Mouse (Mus musculus) T-cell, adult 2 months (primary cell): Measurements from ENCODE around the gene Rnf150.

Experiments used
- DNase-seq: peaks from one replicate; pipeline ENCODE4 v3.0.0; 2022; ENCODE audit warnings: low spot score

The Rnf150 gene

DNA sequence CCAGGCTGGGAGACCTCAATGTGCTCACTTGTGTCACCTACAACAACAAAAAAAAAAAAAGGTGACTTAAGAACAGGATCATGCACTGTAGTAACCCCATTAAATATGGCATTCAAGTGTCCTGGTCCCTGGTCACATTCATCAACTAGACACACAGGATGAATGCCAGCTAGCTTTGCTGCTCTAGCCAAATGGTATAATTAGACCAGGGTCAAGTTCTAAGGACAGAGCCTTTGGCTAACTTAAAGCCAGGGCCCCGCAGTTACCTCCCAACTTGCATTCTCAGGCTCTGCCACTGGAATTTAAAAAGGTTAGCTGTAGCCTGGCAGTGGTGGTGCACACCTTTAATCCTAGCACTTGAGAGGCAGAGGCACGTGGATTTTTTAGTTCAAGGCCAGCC lies 165.1 kb downstream of the Rnf150 start:
- DNase-seq: no peak

DNA sequence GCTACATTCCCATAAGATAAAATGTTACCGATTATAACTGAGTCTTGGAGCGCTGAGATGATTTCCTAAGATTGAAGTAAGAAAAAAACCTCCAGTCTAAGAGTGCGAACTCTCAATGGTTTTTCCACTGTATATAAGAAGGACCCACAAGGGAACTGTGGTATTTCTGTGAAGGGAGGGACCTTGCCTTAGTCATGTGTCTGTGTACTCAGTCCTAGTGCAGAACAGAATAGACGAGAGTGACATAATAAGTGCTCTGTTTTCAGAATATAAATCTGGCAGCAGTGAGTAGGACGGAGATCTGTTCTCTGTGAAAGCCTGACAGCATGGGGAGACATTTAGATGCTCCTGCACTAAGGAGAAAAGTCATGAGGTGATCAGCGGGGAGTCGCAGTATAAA lies 169.6 kb downstream of the Rnf150 start:
- no peak for DNase-seq

DNA sequence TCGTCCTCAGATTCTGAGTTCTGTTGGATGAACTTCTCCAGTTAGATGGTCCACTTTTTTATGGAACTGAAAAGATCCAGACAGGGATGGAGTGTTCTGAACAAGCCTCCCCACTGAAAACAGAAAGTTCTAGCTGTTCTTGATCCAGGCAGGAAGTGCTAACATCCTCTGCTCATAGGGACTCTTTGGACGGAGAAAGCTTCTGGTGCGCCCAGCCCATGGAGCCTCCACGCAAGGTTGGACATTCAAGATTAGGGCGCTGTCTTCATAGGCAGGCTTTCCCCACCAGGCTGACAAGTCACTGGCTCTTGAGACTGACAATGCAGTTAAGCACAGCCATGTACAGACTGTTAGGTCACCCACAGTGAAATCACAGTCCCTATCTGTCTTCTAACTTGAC lies 172.0 kb downstream of the Rnf150 start:
- no peak for DNase-seq

GRCm38 (mm10) chr8:83036521-83037166 lies 173.5 kb downstream of the Rnf150 start:
- no peak for DNase-seq

DNA sequence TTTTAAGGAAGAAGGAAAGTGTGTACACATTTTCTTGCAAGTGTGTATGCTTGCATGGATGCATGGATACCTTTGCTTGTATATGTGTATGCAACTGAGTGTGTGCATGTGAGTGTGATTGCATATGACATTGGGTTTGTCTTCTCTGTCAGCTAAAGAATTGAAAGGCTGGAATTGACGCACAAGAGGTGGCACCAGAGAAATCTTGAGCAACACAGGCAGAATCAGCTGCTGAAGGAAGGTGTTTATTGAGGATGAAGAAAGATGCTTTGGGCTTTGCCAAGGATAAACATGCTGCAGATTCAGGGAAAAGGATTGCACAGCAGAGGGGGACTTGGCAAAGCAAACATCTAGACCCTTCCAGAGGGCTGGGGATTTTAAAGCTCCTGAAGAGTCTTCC lies 174.2 kb downstream of the Rnf150 start:
- DNase-seq: no peak

DNA sequence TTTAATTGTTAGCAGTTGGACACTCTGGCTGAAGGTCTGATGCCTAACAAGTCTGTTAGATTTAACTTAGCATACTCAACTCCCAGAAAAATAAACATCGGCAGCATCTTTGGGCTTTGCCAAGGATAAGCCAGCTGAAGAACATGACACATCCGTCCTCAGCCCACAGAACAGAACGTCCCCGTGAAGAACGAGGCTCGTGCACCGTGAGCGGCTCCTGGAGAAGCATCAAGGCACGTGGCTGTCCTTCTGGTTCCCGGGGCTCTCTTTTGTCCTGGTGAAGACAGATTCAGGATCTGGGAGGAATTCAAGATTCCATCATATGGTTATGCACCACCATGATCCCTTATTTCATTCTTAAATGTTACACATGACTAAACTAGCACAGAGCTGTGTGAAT lies 175.4 kb downstream of the Rnf150 start:
- DNase-seq: no peak

- no peak for DNase-seq
Measured at GRCm38 (mm10) chr8:83041440-83041839, 178.3 kb downstream of the Rnf150 start.

DNA sequence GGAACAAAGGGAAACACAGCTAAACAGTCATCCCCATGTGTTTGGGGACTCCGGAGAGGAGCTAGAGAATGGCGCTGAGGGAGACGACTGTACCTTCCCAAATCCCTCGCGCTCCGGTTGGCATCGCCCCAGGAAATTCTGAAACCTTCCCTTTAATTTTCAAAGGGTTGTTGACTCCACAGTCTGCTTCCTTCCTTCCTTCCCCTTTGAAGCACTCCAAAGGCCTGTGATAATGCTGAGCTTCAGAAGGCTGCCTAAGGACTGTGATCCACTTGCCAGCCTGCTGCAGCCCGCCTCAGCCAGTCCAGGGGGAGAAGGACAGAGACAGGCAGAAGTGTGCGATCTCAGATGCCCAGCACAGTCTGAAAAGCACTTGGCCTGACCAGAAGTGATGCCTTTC lies 183.8 kb downstream of the Rnf150 start:
- no peak for DNase-seq

- no peak for DNase-seq
Measured at GRCm38 (mm10) chr8:83048527-83048926, 185.4 kb downstream of the Rnf150 start.

DNA sequence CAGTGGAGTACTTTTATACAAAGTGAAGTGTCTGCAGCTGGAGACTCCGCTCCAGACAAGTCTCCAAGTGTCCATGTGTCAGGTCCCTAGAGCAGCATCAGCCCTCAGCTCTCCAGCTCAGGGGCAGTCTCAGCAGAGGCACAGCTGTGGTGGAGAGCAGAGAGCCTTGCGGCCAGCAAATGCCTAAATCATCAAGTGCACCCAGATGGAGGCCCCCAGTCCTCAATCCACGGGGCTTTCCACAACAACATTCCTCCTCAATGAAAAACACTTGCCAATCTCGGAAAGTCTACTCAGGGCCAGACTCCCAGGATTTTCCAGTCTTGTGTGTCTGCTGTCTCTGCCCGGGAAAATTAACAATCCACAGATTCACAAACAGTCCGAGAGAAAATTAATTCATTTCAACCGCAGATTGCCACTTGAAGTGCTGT lies 186.0 kb downstream of the Rnf150 start:
- no peak for DNase-seq

DNA sequence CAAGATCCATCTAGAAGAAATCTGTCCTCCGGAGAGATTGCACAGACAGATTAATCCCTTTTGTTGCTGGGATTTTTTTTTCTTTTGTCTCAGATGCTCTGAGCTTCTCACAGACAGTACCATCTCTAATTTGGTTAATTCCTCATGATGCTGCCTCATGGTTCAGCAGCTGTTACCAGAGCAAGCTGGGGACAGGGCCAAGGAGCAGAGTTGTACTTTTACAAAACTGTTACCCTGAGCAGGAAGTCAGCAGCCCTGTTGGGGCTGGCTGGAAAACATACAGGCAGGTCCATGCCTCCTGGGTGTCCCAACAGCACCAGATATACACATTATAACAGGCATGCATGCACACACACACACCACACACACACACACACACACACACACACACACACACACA lies 186.5 kb downstream of the Rnf150 start:
- no peak for DNase-seq

DNA sequence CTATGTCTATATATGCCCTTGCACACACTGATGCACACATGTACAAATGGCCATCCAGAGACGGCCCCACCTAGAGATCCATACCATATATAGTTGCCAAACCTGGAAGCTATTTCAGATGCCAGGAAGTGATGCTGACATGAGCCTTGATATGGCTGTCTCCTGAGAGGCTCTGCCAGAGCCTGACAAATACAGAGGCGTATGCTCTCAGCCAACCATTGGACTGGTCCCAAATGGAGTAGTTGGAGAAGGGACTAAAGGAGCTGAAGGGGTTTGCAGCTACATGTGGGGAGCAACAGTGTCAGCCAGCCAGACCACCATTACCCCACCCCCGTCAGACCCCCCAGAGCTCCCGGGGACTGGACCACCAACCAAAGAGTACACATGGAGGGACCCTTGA lies 189.7 kb downstream of the Rnf150 start:
- no peak for DNase-seq

- no peak for DNase-seq
Measured at GRCm38 (mm10) chr8:83054801-83055200, 191.6 kb downstream of the Rnf150 start.

- DNase-seq: no peak
Measured at GRCm38 (mm10) chr8:83058951-83059350, 195.8 kb downstream of the Rnf150 start.

- no peak for DNase-seq
Measured at GRCm38 (mm10) chr8:83060076-83060475, 196.9 kb downstream of the Rnf150 start.

DNA sequence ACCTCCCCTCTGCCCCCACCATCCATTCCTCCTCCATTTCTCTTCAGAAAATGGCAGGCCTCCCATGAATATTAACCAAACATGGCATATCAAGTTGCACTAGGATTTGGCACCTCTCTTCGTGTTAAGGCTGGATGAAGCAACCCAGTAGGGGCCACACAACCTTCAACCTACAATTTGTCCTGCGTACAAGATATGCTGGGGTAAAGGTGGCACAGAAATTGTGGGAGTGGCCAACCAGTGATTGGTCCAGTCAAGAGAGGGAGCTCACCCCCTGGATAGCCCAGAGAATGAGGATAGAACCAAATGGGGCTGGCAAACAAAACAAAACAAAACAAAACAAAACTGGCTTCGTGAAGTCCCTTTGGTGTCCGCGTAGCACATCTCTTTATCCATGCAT lies 198.1 kb downstream of the Rnf150 start:
- DNase-seq: no peak

DNA sequence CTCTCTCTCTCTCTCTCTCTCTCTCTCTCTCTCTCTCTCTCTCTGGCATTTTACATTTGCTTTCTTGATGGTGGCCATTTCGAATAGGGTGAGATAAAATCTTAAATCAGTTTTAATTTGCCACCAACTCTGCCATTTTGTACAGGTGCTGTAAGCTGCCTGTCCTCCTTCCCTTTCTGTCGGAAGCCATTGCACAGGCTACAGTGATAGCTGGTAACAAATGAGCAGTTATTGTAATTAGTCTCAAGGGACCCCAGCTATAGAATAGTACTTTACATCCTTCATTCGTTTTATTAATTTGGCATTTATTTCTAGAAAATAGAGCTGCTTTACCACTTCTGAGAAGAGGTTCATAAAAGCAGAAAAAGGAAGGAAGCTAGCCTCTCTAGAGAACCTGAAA lies 198.7 kb downstream of the Rnf150 start:
- DNase-seq: no peak

DNA sequence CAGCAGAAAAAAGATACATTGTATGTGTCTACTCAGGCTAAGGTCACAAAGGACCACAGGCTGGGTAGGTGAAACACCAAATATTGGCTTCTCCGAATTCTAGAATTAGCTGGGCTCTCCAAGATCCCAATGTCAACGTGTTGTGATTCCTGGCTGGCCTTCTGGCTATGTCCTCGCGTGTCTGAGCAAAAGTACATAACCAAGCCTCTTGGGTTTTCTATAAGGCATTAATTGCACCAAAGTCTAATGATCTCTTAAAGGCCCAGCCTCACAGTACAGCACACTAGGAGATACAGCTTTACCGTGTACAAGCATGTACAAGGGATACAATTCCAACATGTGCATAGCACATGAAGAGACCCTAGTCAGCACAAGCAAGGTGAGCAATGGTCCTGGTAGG lies 199.1 kb downstream of the Rnf150 start:
- DNase-seq: no peak

GRCm38 (mm10) chr8:83064096-83064495 lies 200.9 kb downstream of the Rnf150 start:
- no peak for DNase-seq

GRCm38 (mm10) chr8:83066076-83066475 lies 202.9 kb downstream of the Rnf150 start:
- DNase-seq: no peak

GRCm38 (mm10) chr8:83066846-83067245 lies 203.7 kb downstream of the Rnf150 start:
- no peak for DNase-seq

DNA sequence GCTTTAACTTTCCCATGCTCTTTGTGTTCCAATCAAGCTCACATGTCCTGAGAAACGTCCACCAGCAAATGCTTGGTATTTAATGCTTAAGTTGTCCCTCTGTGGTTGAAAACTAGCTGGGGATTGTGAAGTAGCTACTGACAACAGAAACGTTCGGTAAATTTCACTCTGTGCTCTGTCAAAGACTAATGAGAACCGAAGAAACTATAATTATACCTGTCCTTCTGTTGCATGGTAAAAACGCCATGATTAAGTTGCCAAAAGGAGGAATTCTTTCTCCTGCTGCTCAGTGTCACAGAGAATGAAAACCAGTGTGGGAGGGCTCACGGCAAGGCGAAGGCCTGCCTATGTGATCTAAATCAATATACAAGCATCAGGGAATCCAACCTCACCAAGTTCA lies 204.8 kb downstream of the Rnf150 start:
- DNase-seq: no peak

GRCm38 (mm10) chr8:83074248-83074647 lies 211.1 kb downstream of the Rnf150 start:
- no peak for DNase-seq

DNA sequence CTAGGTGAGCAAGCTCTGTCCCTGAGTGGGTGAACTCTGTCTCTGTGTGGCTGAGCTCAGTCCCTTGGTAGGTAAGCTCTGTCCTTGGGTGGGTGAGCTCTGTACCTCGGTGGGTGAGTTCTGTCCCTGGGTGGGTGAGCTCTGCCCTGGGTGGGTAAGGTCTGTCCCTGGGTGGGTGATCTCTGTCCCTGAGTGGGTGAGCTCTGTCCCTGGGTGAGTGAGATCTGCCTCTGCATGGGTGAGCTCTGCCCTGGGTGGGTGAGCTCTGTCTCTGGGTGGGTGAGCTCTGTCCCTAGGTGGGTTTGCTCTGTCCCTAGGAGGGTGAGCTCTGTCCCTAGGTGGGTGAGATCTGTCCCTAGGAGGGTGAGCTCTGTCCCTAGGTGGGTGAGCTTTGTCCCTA lies 213.5 kb downstream of the Rnf150 start:
- DNase-seq: no peak

DNA sequence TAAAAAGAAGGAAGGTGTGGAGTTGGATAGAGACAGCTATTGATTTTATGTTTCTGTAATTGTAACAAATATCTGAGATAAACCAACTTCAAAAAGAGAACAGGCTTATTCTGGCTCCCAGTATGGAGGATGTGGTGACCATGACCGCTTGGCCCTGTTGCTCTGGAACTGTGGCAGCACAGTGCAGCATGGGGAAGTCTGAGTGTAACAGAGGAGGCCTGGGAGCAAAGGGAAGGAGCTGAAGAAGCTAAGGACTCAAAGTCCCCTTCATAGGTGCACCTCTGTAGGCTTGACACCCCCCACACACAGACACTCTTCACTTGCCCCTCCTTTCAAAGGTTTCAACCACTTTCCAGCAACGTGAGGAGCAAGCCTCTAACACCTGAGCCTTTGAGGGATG lies 214.2 kb downstream of the Rnf150 start:
- DNase-seq: no peak
